Mouse (Mus musculus) B cell, adult (primary cell): ENCODE measurements around the gene Cdk9. TPM values are rescaled to one million over a fixed set of nuclear protein-coding genes. Genes with fewer than 3 reads are reported as not detected.

Experiments used
- total RNA-seq: library from RNA; stranded (reverse); gene quantifications from 4 replicates; pipeline ENCODE4 v1.2.4, GENCODE M21; 2023; ENCODE audit not compliant: inconsistent age

Cdk9 gene
- total RNA-seq, result 135 to 164 TPM (median 162 TPM) in 4 replicates

GRCm38 (mm10) chr2:32712934-32713817 is at the start of gene Cdk9:
Gene Cdk9 (minus strand): TSS chr2:32713076.

GRCm38 (mm10) chr2:32757056-32757845 is 44.4 kb upstream of the Cdk9 start, which contains the start of gene Tor2a:
Gene Tor2a (plus strand): TSS chr2:32757234.

GRCm38 (mm10) chr2:32740916-32741272 is 28.0 kb upstream of the Cdk9 start, which contains the start of gene 6330409D20Rik:
Gene 6330409D20Rik (minus strand): TSS chr2:32741016.

GRCm38 (mm10) chr2:32720681-32721229 is 7.9 kb upstream of the Cdk9 start, which contains the start of gene Sh2d3c:
Gene Sh2d3c (plus strand): TSS chr2:32721055.

GRCm38 (mm10) chr2:32704021-32704421 is 8.9 kb downstream of the Cdk9 start, which contains the start of gene Fpgs:
Gene Fpgs (minus strand): TSS chr2:32704145.

Other genes with a start within 250 kb of the Cdk9 start
- 61.5 to 65.8 TPM (median 63.9 TPM) in 4 replicates for gene Fam102a, start 177.7 kb downstream of the Cdk9 start, total RNA-seq
- 66.0 to 73.0 TPM (median 69.5 TPM) in 4 replicates for gene Dpm2, start 142.2 kb downstream of the Cdk9 start, total RNA-seq
- 0.64 to 0.84 TPM (median 0.79 TPM) in 4 replicates for gene Pip5kl1, start 138.3 kb downstream of the Cdk9 start, total RNA-seq
- not detected in 4 replicates for gene 9430097D07Rik, start 137.4 kb downstream of the Cdk9 start, total RNA-seq
- gene St6galnac4, start 126.0 kb downstream of the Cdk9 start, total RNA-seq, result 60.4 to 66.2 TPM (median 64.5 TPM) in 4 replicates
- 7.2 to 13.8 TPM (median 9.2 TPM) in 4 replicates for gene St6galnac6, start 113.4 kb downstream of the Cdk9 start, total RNA-seq
- 0.26 to 1.2 TPM (median 0.62 TPM) in 4 replicates for gene Ak1, start 91.3 kb downstream of the Cdk9 start, total RNA-seq
- 0.45 to 0.99 TPM (median 0.67 TPM) in 4 replicates for gene Eng, start 66.5 kb downstream of the Cdk9 start, total RNA-seq
- gene Fpgs, start 8.9 kb downstream of the Cdk9 start, total RNA-seq, result 26.9 to 36.5 TPM (median 31.6 TPM) in 4 replicates
- gene Sh2d3c, start 8.0 kb upstream of the Cdk9 start, total RNA-seq, result 89.6 to 94.2 TPM (median 93.4 TPM) in 4 replicates
- not detected in 4 replicates for gene 6330409D20Rik, start 27.9 kb upstream of the Cdk9 start, total RNA-seq
- gene Tor2a, start 44.2 kb upstream of the Cdk9 start, total RNA-seq, result 31.3 to 39.1 TPM (median 34.5 TPM) in 4 replicates
- 0.24 to 0.61 TPM in 2 of 4 replicates, not detected in the others for gene Ttc16, start 62.6 kb upstream of the Cdk9 start, total RNA-seq
- gene Ptrh1, start 62.7 kb upstream of the Cdk9 start, total RNA-seq, result 2.5 to 7.2 TPM (median 3.3 TPM) in 4 replicates
- 0.32 TPM in 1 of 4 replicates, not detected in the others for gene Cfap157, start 71.4 kb upstream of the Cdk9 start, total RNA-seq
- 3.9 to 5.8 TPM (median 5.1 TPM) in 4 replicates for gene Stxbp1, start 134.2 kb upstream of the Cdk9 start, total RNA-seq
- gene Fam129b, start 163.0 kb upstream of the Cdk9 start, total RNA-seq, result 1.4 to 2.3 TPM (median 1.9 TPM) in 4 replicates
- 883 to 1,046 TPM (median 954 TPM) in 4 replicates for gene Rpl12, start 248.5 kb upstream of the Cdk9 start, total RNA-seq
- gene Lrsam1, start 248.5 kb upstream of the Cdk9 start, total RNA-seq, result 13.4 to 23.0 TPM (median 18.7 TPM) in 4 replicates